Mouse (Mus musculus): ENCODE measurements around the gene Olfr282. TPM values are rescaled to one million over a fixed set of nuclear protein-coding genes. Genes with fewer than 3 reads are reported as not detected.

The Olfr282 gene
- polyA plus RNA-seq, 1 experiment from 2014 or later = not detected

- Histone ChIP-seq H3K36me3 (no peaks in the 10 kb centered on the region), H3K4me2 (replicated peaks) (no peak overlapping the region), H3K27ac (no peak overlapping the region), H3K4me3 (no peak overlapping the region), H3K27me3 (replicated peaks) (no peaks in the 10 kb centered on the region), H3K4me1 (no peaks in the 10 kb centered on the region), H3K9ac (no peak overlapping the region), H3K9me3 (no peaks in the 10 kb centered on the region)
- 81% methylated on average over 7 of the region's 7 CpGs for WGBS
- no peak for ATAC-seq (ENCODE audit: low FRiP score, low read depth)
Observed at GRCm38 (mm10) chr15:98418096-98418495, 12.9 kb upstream of the Olfr282 start.

- H3K27me3 ChIP-seq (replicated peaks) = no peaks in the 10 kb centered on the region
- WGBS = 81% methylated on average over 4 of the region's 4 CpGs
Observed at GRCm38 (mm10) chr15:98420897-98421296, 10.1 kb upstream of the Olfr282 start.

GRCm38 (mm10) chr15:98424326-98424725 is 6.7 kb upstream of the Olfr282 start:
- Histone ChIP-seq H3K4me3 (no peak overlapping the region), H3K27me3 (replicated peaks) (no peaks in the 10 kb centered on the region), H3K27ac (no peak overlapping the region), H3K4me1 (peaks cover 11% of the 10 kb centered on the region), H3K4me2 (replicated peaks) (no peak overlapping the region), H3K9me3 (no peaks in the 10 kb centered on the region), H3K9ac (no peak overlapping the region), H3K36me3 (no peaks in the 10 kb centered on the region)
- ATAC-seq (ENCODE audit: low FRiP score, low read depth) = no peak
- WGBS = 66% methylated on average over 14 of the region's 14 CpGs

More at GRCm38 (mm10) chr15:98420897-98421296, 10.1 kb upstream of the Olfr282 start:
- no peak for ATAC-seq (ENCODE audit: low FRiP score, low read depth)
- no peak overlapping the region for H3K4me3 ChIP-seq
- H3K4me2 ChIP-seq (replicated peaks) = no peak overlapping the region
- no peaks in the 10 kb centered on the region for H3K36me3 ChIP-seq
- H3K27ac ChIP-seq = no peak overlapping the region
- peaks cover 11% of the 10 kb centered on the region for H3K4me1 ChIP-seq
- no peaks in the 10 kb centered on the region for H3K9me3 ChIP-seq
- no peak overlapping the region for H3K9ac ChIP-seq

- no peak for ATAC-seq (ENCODE audit: low FRiP score, low read depth)
- 62% methylated on average over 6 of the region's 6 CpGs for WGBS
- no peaks in the 10 kb centered on the region for H3K27me3 ChIP-seq (replicated peaks)
Observed at GRCm38 (mm10) chr15:98424753-98425152, 6.3 kb upstream of the Olfr282 start.

GRCm38 (mm10) chr15:98425188-98425587 is 5.8 kb upstream of the Olfr282 start:
- Histone ChIP-seq H3K4me3 (no peak overlapping the region), H3K9ac (no peak overlapping the region), H3K36me3 (no peaks in the 10 kb centered on the region), H3K4me2 (replicated peaks) (no peak overlapping the region), H3K27me3 (replicated peaks) (no peaks in the 10 kb centered on the region), H3K27ac (no peak overlapping the region), H3K9me3 (no peaks in the 10 kb centered on the region), H3K4me1 (peaks cover 11% of the 10 kb centered on the region)
- no peak for ATAC-seq (ENCODE audit: low FRiP score, low read depth)
- WGBS = 17% methylated on average over 7 of the region's 7 CpGs

More at GRCm38 (mm10) chr15:98424753-98425152, 6.3 kb upstream of the Olfr282 start:
- peaks cover 11% of the 10 kb centered on the region for H3K4me1 ChIP-seq
- no peak overlapping the region for H3K27ac ChIP-seq
- no peak overlapping the region for H3K4me3 ChIP-seq
- H3K9ac ChIP-seq = no peak overlapping the region
- no peaks in the 10 kb centered on the region for H3K9me3 ChIP-seq
- no peaks in the 10 kb centered on the region for H3K36me3 ChIP-seq
- H3K4me2 ChIP-seq (replicated peaks) = no peak overlapping the region

- Histone ChIP-seq H3K4me2 (replicated peaks) (no peak overlapping the region), H3K4me1 (no peaks in the 10 kb centered on the region), H3K9ac (no peak overlapping the region), H3K36me3 (no peaks in the 10 kb centered on the region), H3K27me3 (replicated peaks) (no peaks in the 10 kb centered on the region), H3K27ac (no peak overlapping the region), H3K4me3 (no peak overlapping the region), H3K9me3 (no peaks in the 10 kb centered on the region)
- ATAC-seq (ENCODE audit: low FRiP score, low read depth) = no peak
- 74% methylated on average over 3 of the region's 3 CpGs for WGBS
Observed at GRCm38 (mm10) chr15:98444561-98444960, 13.5 kb downstream of the Olfr282 start.

GRCm38 (mm10) chr15:98448521-98448920 is 17.5 kb downstream of the Olfr282 start:
- H3K4me2 ChIP-seq (replicated peaks) = no peak overlapping the region
- 58% methylated on average over 4 of the region's 4 CpGs for WGBS
- no peak overlapping the region for H3K27ac ChIP-seq
- no peaks in the 10 kb centered on the region for H3K36me3 ChIP-seq
- no peaks in the 10 kb centered on the region for H3K27me3 ChIP-seq (replicated peaks)
- H3K4me3 ChIP-seq = no peak overlapping the region
- H3K4me1 ChIP-seq = no peaks in the 10 kb centered on the region
- no peak overlapping the region for H3K9ac ChIP-seq
- no peaks in the 10 kb centered on the region for H3K9me3 ChIP-seq
- ATAC-seq (ENCODE audit: low FRiP score, low read depth) = no peak

GRCm38 (mm10) chr15:98452288-98452687 is 21.3 kb downstream of the Olfr282 start, which contains the start of gene Olfr281:
Gene Olfr281 (plus strand): TSS chr15:98452588.
- ATAC-seq (ENCODE audit: low FRiP score, low read depth) = no peak

GRCm38 (mm10) chr15:98469596-98469995 is 38.6 kb downstream of the Olfr282 start, which contains the start of gene OR5BS1P:
Gene OR5BS1P (plus strand): TSS chr15:98469896.
- H3K9me3 ChIP-seq = no peaks in the 10 kb centered on the region
- H3K27ac ChIP-seq = no peak within 1 kb of the TSS
- no peak for ATAC-seq (ENCODE audit: low FRiP score, low read depth)
- H3K27me3 ChIP-seq (replicated peaks) = no peaks in the 10 kb centered on the region
- H3K9ac ChIP-seq = no peak within 1 kb of the TSS
- H3K36me3 ChIP-seq = no peaks in the 10 kb centered on the region
- WGBS = 91% methylated on average over 4 of the region's 4 CpGs
- H3K4me3 ChIP-seq = no peak within 1 kb of the TSS
- no peaks in the 10 kb centered on the region for H3K4me1 ChIP-seq
- H3K4me2 ChIP-seq (replicated peaks) = no peak within 1 kb of the TSS

More at GRCm38 (mm10) chr15:98452288-98452687, 21.3 kb downstream of the Olfr282 start, which contains the start of gene Olfr281:
- H3K36me3 ChIP-seq = no peaks in the 10 kb centered on the region
- WGBS = 92% methylated on average over 7 of the region's 7 CpGs
- no peak within 1 kb of the TSS for H3K27ac ChIP-seq
- H3K27me3 ChIP-seq (replicated peaks) = no peaks in the 10 kb centered on the region
- no peaks in the 10 kb centered on the region for H3K4me1 ChIP-seq
- H3K4me2 ChIP-seq (replicated peaks) = no peak within 1 kb of the TSS
- H3K9me3 ChIP-seq = no peaks in the 10 kb centered on the region
- H3K9ac ChIP-seq = no peak within 1 kb of the TSS
- H3K4me3 ChIP-seq = no peak within 1 kb of the TSS

- H3K36me3 ChIP-seq = no peaks in the 10 kb centered on the region
- ATAC-seq (ENCODE audit: low FRiP score, low read depth) = no peak
- no peaks in the 10 kb centered on the region for H3K9me3 ChIP-seq
- no peak overlapping the region for H3K4me2 ChIP-seq (replicated peaks)
- H3K9ac ChIP-seq = no peak overlapping the region
- WGBS = 91% methylated on average over 13 of the region's 13 CpGs
- H3K4me1 ChIP-seq = no peaks in the 10 kb centered on the region
- no peaks in the 10 kb centered on the region for H3K27me3 ChIP-seq (replicated peaks)
- no peak overlapping the region for H3K27ac ChIP-seq
- H3K4me3 ChIP-seq = no peak overlapping the region
Observed at GRCm38 (mm10) chr15:98471539-98471938, 40.5 kb downstream of the Olfr282 start.

- no peak overlapping the region for H3K4me2 ChIP-seq (replicated peaks)
- H3K36me3 ChIP-seq = no peaks in the 10 kb centered on the region
- no peaks in the 10 kb centered on the region for H3K9me3 ChIP-seq
- H3K9ac ChIP-seq = no peak overlapping the region
- 82% methylated on average over 10 of the region's 10 CpGs for WGBS
- no peaks in the 10 kb centered on the region for H3K4me1 ChIP-seq
- no peak overlapping the region for H3K27ac ChIP-seq
- no peaks in the 10 kb centered on the region for H3K27me3 ChIP-seq (replicated peaks)
- H3K4me3 ChIP-seq = no peak overlapping the region
- no peak for ATAC-seq (ENCODE audit: low FRiP score, low read depth)
Observed at GRCm38 (mm10) chr15:98474958-98475357, 43.9 kb downstream of the Olfr282 start.

GRCm38 (mm10) chr15:98475382-98475781 is 44.4 kb downstream of the Olfr282 start:
- Histone ChIP-seq H3K36me3 (no peaks in the 10 kb centered on the region), H3K27me3 (replicated peaks) (no peaks in the 10 kb centered on the region), H3K9ac (no peak overlapping the region), H3K4me1 (no peaks in the 10 kb centered on the region), H3K4me3 (no peak overlapping the region), H3K9me3 (no peaks in the 10 kb centered on the region), H3K27ac (no peak overlapping the region), H3K4me2 (replicated peaks) (no peak overlapping the region)
- ATAC-seq (ENCODE audit: low FRiP score, low read depth) = no peak
- 58% methylated on average over 10 of the region's 10 CpGs for WGBS

- Histone ChIP-seq H3K4me1 (no peaks in the 10 kb centered on the region), H3K27ac (no peak overlapping the region), H3K36me3 (no peaks in the 10 kb centered on the region), H3K9me3 (no peaks in the 10 kb centered on the region), H3K9ac (no peak overlapping the region), H3K4me2 (replicated peaks) (no peak overlapping the region), H3K4me3 (no peak overlapping the region), H3K27me3 (replicated peaks) (no peaks in the 10 kb centered on the region)
- ATAC-seq (ENCODE audit: low FRiP score, low read depth) = no peak
- WGBS = 82% methylated on average over 5 of the region's 5 CpGs
Observed at GRCm38 (mm10) chr15:98476281-98476680, 45.3 kb downstream of the Olfr282 start.

Data from neural tube, embryonic 12.5 days (tissue).